Mouse (Mus musculus) natural killer cell, adult 2 months (primary cell): ENCODE data around the gene Rb1.

Experiments
- DNase-seq, 2 experiments: peaks; one replicate each; pipeline ENCODE4 v3.0.0; 2022; ENCODE audit warnings: low spot score in 2 of 2

Rb1 gene

GRCm38 (mm10) chr14:73211477-73211876 lies 114.1 kb downstream of the Rb1 start:
- DNase-seq: no peak

- no peak for DNase-seq
Measured at GRCm38 (mm10) chr14:73210196-73210595, 115.4 kb downstream of the Rb1 start.

- no peak for DNase-seq
Measured at GRCm38 (mm10) chr14:73209262-73209661, 116.4 kb downstream of the Rb1 start.

GRCm38 (mm10) chr14:73204016-73204415 lies 121.6 kb downstream of the Rb1 start:
- DNase-seq: no peak

GRCm38 (mm10) chr14:73201447-73201846 lies 124.2 kb downstream of the Rb1 start:
- no peak for DNase-seq

- DNase-seq: no peak
Measured at GRCm38 (mm10) chr14:73199058-73199457, 126.6 kb downstream of the Rb1 start.

GRCm38 (mm10) chr14:73186875-73187274 lies 138.7 kb downstream of the Rb1 start:
- DNase-seq: no peak

- DNase-seq: no peak
Measured at GRCm38 (mm10) chr14:73181144-73181543, 144.5 kb downstream of the Rb1 start.

GRCm38 (mm10) chr14:73180671-73181070 lies 145.0 kb downstream of the Rb1 start:
- no peak for DNase-seq

GRCm38 (mm10) chr14:73179221-73179681 lies 146.4 kb downstream of the Rb1 start:
- no peak for DNase-seq

- no peak for DNase-seq
Measured at GRCm38 (mm10) chr14:73177961-73178360, 147.7 kb downstream of the Rb1 start.

- DNase-seq: no peak
Measured at GRCm38 (mm10) chr14:73176266-73176665, 149.4 kb downstream of the Rb1 start.

GRCm38 (mm10) chr14:73175814-73176213 lies 149.8 kb downstream of the Rb1 start:
- peak; percentile 32 to 40 for DNase-seq

GRCm38 (mm10) chr14:73175031-73175430 lies 150.6 kb downstream of the Rb1 start:
- no peak for DNase-seq

- no peak for DNase-seq
Measured at GRCm38 (mm10) chr14:73174091-73174995, 151.3 kb downstream of the Rb1 start.

- no peak for DNase-seq
Measured at GRCm38 (mm10) chr14:73173662-73174061, 152.0 kb downstream of the Rb1 start.

- DNase-seq: no peak
Measured at GRCm38 (mm10) chr14:73172196-73173011, 153.2 kb downstream of the Rb1 start.

- DNase-seq: no peak
Measured at GRCm38 (mm10) chr14:73169926-73170844, 155.4 kb downstream of the Rb1 start.

- DNase-seq: no peak
Measured at GRCm38 (mm10) chr14:73168605-73169004, 157.0 kb downstream of the Rb1 start.

- no peak for DNase-seq
Measured at GRCm38 (mm10) chr14:73165136-73165535, 160.5 kb downstream of the Rb1 start.

- DNase-seq: peak in 1 of 2 experiments; percentile 11
Measured at GRCm38 (mm10) chr14:73163363-73163998, 162.1 kb downstream of the Rb1 start.
